Mouse (Mus musculus): Measurements from ENCODE around the gene Ephb1. TPM values are rescaled to one million over a fixed set of nuclear protein-coding genes. Genes with fewer than 3 reads are reported as not detected.

Ephb1 gene
- total RNA-seq, 2 experiments from 2014 or later = 0.87 to 1.3 TPM

GRCm38 (mm10) chr9:102066601-102067000, 287.9 kb downstream of the Ephb1 start:
- DNase-seq = no peak

GRCm38 (mm10) chr9:102045886-102046285, 308.6 kb downstream of the Ephb1 start:
- DNase-seq = no peak

DNA sequence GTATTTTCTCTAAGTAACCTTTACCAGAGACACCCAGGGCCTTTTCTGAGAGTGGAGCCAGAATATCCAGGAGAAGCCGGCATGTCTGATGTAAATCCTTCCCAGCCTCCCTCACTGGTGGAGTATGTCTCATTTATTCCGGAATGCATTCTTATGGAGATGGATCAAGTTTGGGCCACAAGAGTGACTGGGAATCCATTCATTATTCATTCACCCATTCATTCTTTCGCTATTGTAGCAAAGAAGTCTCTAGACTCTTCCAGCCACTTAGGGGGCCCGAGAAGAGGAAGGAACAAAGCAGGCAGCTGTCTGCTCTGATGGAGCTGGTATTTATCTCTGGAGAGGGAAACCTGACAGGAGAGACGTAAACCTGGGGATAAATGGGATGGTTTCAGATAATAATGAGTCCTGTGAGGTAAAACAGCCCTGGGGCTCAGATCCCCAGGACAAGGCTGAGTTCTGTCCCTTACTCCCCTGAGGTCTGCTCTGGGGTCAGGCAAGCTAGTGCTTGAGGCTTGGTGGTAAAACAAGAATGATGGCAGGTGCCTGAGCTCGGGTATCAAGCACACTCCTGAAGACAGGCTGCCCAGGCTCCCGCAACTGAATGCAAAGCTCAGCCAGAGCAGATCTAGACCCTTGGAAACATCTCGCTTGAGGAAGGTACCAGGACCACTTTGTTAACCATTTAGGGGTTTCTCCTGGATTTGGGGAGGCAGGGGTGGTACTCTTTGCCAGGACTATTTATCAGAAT, 309.2 kb downstream of the Ephb1 start:
- no peak for DNase-seq

GRCm38 (mm10) chr9:102039011-102039733, 315.3 kb downstream of the Ephb1 start:
- DNase-seq = no peak

- no peak for DNase-seq
Observed at GRCm38 (mm10) chr9:102036132-102036531, 318.4 kb downstream of the Ephb1 start.

DNA sequence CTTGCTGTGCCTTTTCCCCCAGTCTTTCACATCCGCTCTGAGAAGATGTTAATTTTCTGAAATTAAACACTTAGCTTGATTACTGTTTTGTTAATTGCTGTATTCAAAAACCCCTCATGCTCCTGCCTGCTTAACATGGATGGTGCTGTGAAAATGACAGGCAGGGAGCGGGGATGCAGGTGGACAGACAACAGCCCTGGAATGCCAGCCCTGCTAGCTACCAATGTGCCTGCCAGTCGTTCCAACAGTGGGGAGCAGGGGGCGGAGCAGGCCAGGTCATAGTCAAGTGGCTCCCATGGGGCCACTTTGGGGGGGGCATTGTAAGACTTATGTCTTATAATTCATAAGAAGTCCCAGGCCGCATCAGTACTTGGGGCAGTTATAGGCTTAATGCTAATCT, 321.3 kb downstream of the Ephb1 start:
- no peak for DNase-seq

- no peak for DNase-seq
Observed at GRCm38 (mm10) chr9:102032376-102032775, 322.1 kb downstream of the Ephb1 start.

GRCm38 (mm10) chr9:102029661-102030060, 324.8 kb downstream of the Ephb1 start:
- DNase-seq = no peak

- no peak for DNase-seq
Observed at GRCm38 (mm10) chr9:102026136-102026535, 328.4 kb downstream of the Ephb1 start.

DNA sequence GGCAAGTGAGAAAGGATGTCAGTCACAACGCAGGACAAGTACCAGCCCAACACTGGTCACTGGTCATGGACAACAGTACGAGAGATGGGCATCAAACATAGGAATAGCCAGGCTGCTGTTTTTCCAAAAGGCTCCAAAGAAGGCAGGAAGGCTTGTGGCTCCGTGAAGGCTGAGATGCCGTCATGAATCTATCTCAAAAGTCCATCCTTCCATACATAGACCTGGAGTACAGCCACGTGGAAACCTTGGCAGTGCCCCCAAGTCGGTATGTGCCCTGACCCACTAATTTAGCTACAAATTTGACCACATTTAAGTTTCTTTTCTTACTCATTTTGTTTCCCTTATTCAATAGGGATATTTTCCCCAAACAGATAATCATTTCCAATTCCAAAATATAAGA, 329.4 kb downstream of the Ephb1 start:
- no peak for DNase-seq

DNA sequence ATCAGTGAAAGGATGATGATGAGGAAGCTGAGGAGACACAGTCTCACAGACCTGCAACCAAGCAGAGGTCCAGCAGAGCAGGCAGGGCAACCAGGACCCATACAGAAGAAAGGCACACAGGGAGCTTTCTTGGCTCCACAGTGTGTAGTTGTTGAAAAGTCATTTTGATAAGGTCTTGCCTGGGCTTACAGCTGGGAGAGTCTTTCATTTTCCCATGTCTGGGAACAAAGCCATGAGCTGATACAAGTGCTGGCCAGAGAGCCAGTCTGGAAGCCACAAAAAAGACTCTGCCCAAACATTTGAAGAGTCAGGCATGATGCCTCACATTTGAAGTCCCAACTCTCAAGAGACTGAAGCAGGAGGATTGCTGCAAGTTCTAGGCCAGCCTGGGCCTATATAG, 339.0 kb downstream of the Ephb1 start:
- DNase-seq = no peak

- DNase-seq = no peak
Observed at GRCm38 (mm10) chr9:102007706-102008105, 346.8 kb downstream of the Ephb1 start.

GRCm38 (mm10) chr9:102006539-102006938, 348.0 kb downstream of the Ephb1 start:
- peak; percentile 21 for DNase-seq

DNA sequence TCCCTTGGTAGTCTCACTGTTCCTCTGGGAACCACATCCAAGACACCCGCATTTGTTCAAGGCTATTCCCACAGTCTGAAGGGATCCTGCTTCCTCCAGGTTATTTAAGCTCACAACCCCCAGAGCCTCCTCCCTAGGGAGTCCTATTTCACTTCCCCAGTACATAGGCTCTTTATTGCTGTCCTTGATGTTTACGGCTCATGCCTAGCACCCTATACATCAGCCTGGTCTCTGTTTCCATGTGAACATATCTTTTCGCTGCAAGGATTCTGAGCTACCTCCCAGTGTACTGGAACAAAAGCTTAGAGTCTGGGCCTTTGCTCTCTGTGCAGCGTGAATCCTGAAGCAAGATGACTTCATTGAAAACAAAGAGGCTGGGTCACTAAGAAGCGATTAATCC, 351.6 kb downstream of the Ephb1 start:
- no peak for DNase-seq

DNA sequence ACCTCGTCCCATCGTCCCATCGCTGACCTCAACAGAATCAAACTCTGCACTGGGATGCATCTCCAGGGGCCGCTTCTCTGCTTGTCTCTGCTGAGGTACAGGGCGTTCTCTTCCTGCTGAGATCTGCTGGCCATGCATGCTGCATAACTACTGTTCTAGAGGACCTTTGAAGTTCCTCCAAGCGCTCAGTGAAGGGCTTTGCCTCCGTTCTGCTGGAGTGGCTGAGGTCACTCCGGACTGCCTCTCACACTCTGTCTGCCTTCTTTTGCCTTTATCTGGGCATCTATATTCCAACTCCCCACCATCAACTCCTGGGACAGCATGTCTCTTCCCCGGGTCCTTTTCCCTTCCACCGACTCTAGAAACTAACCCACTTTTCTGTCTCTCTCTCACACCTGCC, 352.3 kb downstream of the Ephb1 start:
- no peak for DNase-seq

DNA sequence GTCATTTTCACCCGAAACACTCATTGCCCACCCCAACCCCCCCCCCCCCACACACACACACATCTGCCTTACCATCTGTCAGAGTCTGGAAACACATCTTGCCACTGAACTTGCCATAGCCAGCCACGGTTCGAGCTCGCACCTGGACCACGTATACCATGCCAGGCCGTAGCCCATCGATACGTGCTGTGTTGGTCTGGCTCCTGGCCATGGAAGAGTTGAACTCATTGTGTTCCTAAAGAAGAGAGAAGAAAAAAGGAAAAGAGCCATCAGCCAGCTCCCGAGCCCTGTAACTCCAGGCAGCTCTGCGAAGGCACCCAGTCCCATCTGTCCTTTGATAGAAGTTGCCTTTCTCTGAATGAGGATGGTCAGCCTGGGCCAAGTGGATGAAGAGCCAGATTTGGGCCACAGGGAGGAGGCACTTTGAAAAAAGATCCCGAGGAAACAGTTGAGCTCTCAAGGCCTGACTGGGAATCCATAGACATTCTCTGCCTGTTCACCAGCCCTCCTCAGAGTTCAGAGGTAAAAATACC, 352.8 kb downstream of the Ephb1 start:
- no peak for DNase-seq

DNA sequence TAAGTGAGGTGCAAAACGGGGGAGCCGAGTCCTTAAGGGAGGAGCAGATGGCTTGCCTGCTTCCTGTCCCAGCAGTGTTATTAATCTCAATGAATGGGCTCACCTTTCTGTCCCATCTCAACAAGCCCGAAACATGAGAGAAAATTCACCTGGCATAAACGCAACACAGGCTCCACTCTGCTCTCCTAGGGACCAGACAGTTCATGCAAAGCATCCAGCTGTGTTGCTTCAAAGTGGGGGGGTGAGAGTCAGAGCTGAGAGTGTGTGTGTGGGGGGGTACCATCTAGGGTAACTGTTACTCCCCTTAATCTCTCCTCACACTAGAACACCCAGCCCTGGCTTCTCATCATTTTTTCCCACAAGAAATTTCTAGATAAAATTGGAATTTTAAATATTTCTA, 354.8 kb downstream of the Ephb1 start:
- no peak for DNase-seq

GRCm38 (mm10) chr9:101996771-101997500, 357.6 kb downstream of the Ephb1 start:
- no peak for DNase-seq

DNA sequence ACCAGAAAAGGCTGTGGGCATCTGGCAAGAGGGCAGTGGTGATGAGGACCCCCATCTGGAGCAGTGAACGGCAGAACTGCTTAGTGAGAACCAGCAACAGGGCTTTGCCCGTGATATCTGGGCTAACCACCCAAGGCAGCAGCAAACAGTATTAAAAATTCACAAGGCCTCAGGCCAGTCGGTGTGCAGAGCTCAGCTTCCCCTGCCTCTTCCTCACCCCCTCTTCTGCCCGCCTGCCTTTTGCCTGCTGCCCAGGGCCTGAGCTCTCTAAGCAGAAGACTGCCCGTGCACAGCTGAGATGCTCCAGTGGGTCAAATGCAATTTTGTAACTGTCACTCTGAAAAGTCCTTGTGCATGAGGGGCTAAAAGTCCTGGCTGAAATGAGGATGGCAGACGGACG, 358.3 kb downstream of the Ephb1 start:
- no peak for DNase-seq

- no peak for DNase-seq
Observed at GRCm38 (mm10) chr9:101995423-101996156, 358.9 kb downstream of the Ephb1 start.

GRCm38 (mm10) chr9:101994086-101994485, 360.4 kb downstream of the Ephb1 start:
- DNase-seq = peak; percentile 27

DNA sequence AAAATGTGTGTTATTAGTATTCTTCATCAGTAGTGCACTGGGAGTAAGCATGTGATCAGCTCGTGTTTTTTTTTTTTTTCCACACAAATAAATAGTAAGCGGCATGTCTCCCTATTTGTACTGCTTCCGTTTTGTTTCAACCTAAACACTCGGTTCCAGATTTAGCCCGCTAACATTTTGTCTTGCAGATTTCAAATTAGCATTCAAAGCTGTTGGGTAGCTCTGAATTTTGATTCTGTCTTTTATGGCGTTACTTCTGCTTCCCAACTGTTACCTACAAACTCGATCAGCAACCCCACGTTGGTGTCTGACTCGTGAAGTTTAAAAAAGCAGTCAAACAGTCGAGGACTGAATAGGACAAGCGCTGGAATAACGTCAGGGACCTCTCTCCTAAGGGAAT, 363.7 kb downstream of the Ephb1 start:
- no peak for DNase-seq
